Mouse (Mus musculus): ENCODE results near the gene P4htm.
"Not testable (repeated sequence)": the region's sequence is repeated elsewhere in the genome, so short reads cannot be mapped to it uniquely, and the experiment has no call there.

P4htm gene

GRCm38 (mm10) chr9:108596998-108597764 lies at the start of gene P4htm:
Gene P4htm (minus strand): TSS chr9:108597667.
- DNase-seq (ENCODE audit: low read depth, low spot score), result peak; percentile 58

DNA sequence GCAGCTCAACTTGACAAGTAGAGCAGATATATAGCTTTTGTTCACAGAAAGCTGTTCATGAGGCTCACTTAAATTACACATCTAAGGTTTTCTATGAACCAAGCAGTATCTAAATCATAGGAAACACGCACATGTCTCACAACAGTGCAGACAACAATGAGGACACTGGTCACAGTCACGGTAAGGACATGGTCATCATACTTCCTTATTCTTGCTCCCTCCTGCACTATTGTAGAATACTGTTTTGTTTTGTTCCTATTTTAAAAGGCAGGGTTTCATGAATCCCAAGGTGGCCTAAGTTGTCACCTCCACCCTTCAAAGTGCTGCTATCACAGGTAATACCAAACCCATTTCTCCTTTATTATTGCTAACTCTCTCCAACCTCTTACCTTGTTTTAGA lies 42.4 kb upstream of the P4htm start:
- no peak for DNase-seq (ENCODE audit: low read depth, low spot score)

- no peak for DNase-seq (ENCODE audit: low read depth, low spot score)
Observed at GRCm38 (mm10) chr9:108635415-108635814, 37.9 kb upstream of the P4htm start.

DNA sequence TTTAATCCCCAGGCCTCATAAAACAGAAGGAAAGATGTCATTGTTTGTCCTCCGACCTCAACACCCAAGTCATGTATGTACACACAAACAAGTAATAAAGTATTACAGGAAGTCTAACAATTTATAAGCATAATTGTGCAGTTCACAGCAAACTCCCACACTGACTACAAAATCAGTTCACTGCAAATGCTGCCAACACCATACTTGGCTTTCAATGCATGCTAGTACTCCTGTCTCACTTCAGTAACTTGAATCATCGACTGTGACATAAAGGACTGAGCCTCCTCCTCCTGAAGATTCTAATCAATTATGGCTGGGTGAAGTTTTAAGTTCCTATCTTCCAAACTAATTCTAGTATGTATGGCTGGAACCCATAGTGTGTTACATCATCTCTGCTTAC lies 36.4 kb upstream of the P4htm start:
- DNase-seq (ENCODE audit: low read depth, low spot score), result no peak

- no peak for DNase-seq (ENCODE audit: low read depth, low spot score)
Observed at GRCm38 (mm10) chr9:108632375-108632774, 34.9 kb upstream of the P4htm start.

GRCm38 (mm10) chr9:108631631-108632256 lies 34.3 kb upstream of the P4htm start:
- no peak for DNase-seq (ENCODE audit: low read depth, low spot score)

- no peak for DNase-seq (ENCODE audit: low read depth, low spot score)
Observed at GRCm38 (mm10) chr9:108630683-108631082, 33.2 kb upstream of the P4htm start.

DNA sequence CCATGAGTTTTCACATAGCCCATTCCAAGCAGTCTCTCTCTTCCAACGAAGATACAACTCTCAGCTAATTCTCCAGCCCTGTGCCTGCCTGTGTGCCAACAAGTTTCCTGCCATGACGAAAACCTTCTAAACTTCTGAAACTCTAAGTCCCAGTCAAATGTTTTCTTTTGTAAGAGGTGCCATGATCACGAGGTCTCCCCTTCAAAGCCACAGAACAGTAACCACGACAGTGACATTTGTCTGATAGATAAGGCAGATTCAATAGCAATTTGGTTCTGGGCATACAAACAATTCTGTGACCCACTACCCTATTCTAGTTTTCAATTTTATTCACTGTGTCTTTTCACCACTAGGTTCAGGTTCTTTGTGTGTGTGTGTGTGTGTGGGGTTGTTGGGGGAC lies 30.7 kb upstream of the P4htm start:
- no peak for DNase-seq (ENCODE audit: low read depth, low spot score)

- DNase-seq (ENCODE audit: low read depth, low spot score), result no peak
Observed at GRCm38 (mm10) chr9:108626498-108626897, 29.0 kb upstream of the P4htm start.

DNA sequence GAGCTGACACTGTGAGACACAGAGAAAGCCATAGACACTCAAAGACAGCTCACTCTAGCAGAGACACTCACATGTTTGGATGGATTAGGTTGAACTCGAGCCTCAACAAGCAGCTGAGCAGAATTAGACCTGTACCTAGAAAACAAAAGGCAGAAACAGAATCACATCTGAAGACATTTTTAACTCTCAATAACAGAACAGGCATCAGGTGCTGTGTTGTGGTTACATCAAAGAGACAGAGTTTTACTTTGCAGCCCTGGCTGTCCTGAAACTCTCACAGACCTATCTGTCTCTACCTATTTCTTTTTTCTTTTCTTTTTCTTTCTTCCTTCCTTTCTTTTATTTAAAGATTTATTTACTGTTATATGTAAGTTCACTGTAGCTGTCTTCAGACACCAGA lies 19.8 kb upstream of the P4htm start:
- no peak for DNase-seq (ENCODE audit: low read depth, low spot score)

DNA sequence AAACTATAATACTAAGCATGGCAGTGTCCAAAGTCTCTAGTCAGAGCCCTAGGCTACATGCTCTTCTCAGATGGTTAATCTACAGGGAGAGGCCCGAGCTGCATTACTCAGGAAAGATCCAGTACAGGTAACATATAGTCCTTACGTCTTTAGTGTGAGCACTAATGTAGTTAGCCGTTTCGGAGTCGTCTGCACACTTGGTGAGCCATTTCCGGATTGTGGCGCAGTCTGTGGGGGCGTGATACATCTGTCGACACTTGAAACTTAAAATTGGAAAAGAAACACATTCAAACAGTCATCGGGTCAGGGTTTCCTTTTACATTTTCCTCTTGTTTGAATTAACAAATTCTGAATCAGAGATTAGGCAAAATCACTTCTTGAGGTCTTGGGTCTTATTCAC lies 14.0 kb upstream of the P4htm start:
- no peak for DNase-seq (ENCODE audit: low read depth, low spot score)

- no peak for DNase-seq (ENCODE audit: low read depth, low spot score)
Observed at GRCm38 (mm10) chr9:108608889-108609288, 11.4 kb upstream of the P4htm start.

DNA sequence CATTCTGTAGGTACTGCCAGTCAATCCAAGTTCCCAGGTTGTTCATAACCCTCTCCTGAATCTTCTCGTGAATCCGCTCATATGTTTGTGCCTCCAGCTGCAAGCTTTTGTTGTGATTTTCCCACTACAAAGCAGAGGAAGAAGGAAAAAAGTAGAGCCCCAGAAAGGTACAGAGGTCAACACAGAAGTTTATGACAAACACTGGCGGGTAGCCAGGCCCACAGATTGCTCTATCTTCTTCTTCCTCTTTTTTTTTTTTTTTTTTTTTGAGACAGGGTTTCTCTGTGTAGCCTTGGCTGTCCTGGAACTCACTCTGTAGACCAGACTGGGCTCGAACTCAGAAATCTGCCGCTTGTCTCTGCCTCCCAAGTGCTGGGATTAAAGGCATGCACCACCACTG lies 10.5 kb upstream of the P4htm start:
- not testable (repeated sequence) for DNase-seq (ENCODE audit: low read depth, low spot score)

- no peak for DNase-seq (ENCODE audit: low read depth, low spot score)
Observed at GRCm38 (mm10) chr9:108601986-108602385, 4.5 kb upstream of the P4htm start.

DNA sequence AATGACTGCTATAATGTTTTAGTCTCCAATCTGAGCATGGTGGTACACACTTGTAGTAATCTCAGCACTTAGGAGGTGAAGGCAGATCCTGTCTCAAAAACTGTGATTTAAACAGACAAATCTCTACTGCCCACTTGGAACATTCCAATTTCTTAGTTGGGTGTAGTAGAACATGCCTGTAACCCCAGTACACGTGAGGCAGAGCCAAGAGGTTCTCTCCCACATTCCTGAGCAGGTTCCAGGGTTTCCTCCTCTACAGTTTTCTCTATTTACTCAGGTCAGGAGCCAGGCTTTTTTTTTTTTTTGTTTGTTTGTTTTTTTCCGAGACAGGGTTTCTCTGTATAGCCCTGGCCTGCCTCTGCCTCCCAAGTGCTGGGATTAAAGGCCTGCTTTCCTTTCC lies 2.5 kb upstream of the P4htm start:
- no peak for DNase-seq (ENCODE audit: low read depth, low spot score)

DNA sequence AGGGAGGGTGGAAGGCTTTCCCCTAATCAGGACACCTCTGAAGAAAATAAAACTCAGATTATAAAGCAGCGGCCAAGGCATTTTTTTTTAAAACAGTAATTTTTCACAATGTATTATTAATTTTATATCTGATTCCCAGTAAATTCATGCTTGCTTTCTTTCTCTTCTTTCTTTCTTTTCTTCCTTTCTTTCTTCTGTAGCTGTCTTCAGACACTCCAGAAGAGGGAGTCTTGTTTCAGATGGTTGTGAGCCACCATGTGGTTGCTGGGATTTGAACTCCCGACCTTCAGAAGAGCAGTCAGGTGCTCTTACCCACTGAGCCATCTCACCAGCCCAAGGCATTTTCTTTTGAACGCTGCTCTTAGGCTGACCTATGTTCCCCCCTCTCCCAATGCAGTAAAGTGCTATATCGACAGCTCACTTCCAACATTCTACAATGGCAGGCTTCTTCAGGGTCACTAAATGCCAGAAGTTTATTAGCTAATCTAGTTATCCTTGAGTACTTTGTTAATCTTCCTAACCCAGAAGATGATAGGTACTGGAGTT lies 1.6 kb upstream of the P4htm start:
- no peak for DNase-seq (ENCODE audit: low read depth, low spot score)

GRCm38 (mm10) chr9:108594354-108594753 lies 3.1 kb downstream of the P4htm start:
- DNase-seq (ENCODE audit: low read depth, low spot score), result no peak

DNA sequence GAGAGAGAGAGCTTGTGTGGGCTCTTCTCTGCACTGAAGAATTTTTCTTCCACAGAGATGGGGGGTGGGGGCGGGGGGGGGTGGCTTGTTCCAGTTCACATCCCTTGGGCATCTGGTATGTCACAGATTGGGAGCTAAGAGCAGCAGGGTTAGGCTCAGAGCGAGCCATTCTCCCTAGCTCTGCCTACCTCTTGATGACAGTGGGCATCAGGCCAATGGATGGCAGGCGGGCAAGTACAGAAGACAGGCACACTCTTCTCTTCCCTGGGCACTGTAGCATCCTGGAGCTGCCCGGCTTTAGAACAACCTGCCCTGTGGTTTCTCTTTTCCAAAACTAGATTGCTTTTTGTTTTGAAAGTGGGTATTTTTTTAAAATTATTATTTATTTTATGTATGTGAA lies 6.0 kb downstream of the P4htm start:
- no peak for DNase-seq (ENCODE audit: low read depth, low spot score)

- no peak for DNase-seq (ENCODE audit: low read depth, low spot score)
Observed at GRCm38 (mm10) chr9:108589229-108589628, 8.2 kb downstream of the P4htm start.

- DNase-seq (ENCODE audit: low read depth, low spot score), result peak; percentile 71
Observed at GRCm38 (mm10) chr9:108587571-108588180, 9.8 kb downstream of the P4htm start.

GRCm38 (mm10) chr9:108579344-108579690 lies 18.1 kb downstream of the P4htm start:
- no peak for DNase-seq (ENCODE audit: low read depth, low spot score)

- peak; percentile 93 for DNase-seq (ENCODE audit: low read depth, low spot score)
Observed at GRCm38 (mm10) chr9:108578545-108579343, 18.7 kb downstream of the P4htm start, which contains the start of gene Wdr6. Gene Wdr6 (minus strand): TSS chr9:108578739.

Data from retina, adult 2 months (tissue).